Mouse (Mus musculus) heart, embryonic 10.5 days (tissue): ENCODE data around the gene Gprin3. TPM values are rescaled to one million over a fixed set of nuclear protein-coding genes. Genes with fewer than 3 reads are reported as not detected.
A peak's percentile ranks its signal among the peaks of the same experiment; 100 is the strongest.

Experiments
- DNase-seq: peaks from one replicate; pipeline ENCODE4 v3.0.0-alpha.2; 2017; ENCODE audit warnings: low spot score
- H3K27ac ChIP-seq: fragments of 300-500 bp; sonication (generic); 2 replicates; pipeline ENCODE4 v1.5.1; 2016; ENCODE audit warnings: mild to moderate bottlenecking
- H3K27me3 ChIP-seq: fragments of 300-500 bp; sonication (generic); 2 replicates; pipeline ENCODE4 v1.6.1; 2016; ENCODE audit warnings: mild to moderate bottlenecking; ENCODE audit not compliant: poor library complexity, insufficient read depth, severe bottlenecking
- H3K36me3 ChIP-seq: fragments of 300-500 bp; sonication (generic); 2 replicates; pipeline ENCODE4 v1.6.1; 2016; ENCODE audit warnings: mild to moderate bottlenecking, moderate library complexity
- H3K4me1 ChIP-seq: fragments of 300-500 bp; sonication (generic); 2 replicates; pipeline ENCODE4 v1.6.1; 2016; ENCODE audit warnings: mild to moderate bottlenecking
- H3K4me3 ChIP-seq: fragments of 300-500 bp; sonication (generic); 2 replicates; pipeline ENCODE4 v1.5.1; 2016; ENCODE audit warnings: mild to moderate bottlenecking, moderate library complexity
- H3K9me3 ChIP-seq: fragments of 300-500 bp; sonication (generic); 2 replicates; pipeline ENCODE4 v1.6.1; 2016; ENCODE audit warnings: mild to moderate bottlenecking, moderate library complexity
- WGBS: fragments of 180-500 bp; shearing (Covaris S2); methylation state at CpG from one replicate; pipeline ENCODE4 v1.1.7; 2016; 5-methylcytosine and 5-hydroxymethylcytosine counted together
- polyA plus RNA-seq: library from polyadenylated mRNA; unstranded; fragments of >200 nt; fragmentation: Nextera tagmentation; extraction: Ambion mirVana; gene quantifications from 2 replicates; pipeline ENCODE4 v1.2.1, GENCODE M21; 2016

The Gprin3 gene
- polyA plus RNA-seq, 1 experiment from 2014 or later, result 1.8 TPM

DNA sequence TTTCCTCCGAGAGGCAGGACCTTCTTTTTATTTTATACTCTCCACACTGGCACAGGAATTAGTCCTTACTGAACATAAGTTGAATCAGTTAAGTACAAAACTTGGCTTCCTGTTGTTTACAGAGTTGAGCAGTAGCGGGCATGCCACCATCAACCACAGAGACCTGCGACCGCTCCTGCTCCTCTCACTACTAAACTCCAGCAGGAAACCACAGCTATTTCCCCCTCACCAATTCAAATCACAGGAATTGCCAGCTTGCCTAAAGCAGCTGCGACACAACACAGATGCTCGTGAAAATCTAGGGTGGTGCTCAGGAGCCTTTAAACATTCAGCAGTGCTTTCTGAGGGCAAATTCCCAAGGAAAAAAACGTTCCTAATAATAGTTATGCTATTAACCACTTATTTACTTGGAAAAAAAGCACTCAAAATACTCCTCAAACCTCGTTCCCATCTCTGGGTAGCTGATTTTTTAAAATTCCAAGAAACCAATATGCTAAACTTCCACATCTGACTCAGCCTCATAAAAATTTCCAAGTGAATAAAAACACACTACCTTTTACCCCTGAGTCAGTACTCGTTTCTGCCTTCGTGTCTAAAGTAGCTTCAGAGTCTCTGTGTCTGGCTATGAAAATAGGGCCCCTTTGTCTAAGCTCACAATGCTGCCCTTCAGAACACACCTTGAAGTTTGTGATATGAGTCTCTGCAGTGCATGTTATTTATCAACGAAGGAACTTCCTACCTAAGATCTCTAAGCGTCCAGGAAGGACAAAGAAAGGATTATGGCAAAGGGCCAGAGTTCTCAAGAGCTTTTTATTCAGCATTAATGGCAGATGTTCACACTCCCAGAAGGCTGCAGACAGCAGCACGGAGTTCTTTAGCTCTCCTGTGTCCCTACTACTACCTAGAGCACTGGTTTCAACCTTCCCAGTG, 13.4 kb downstream of the Gprin3 start:
- WGBS, result 40% methylated on average over 13 of the region's 13 CpGs
- Histone ChIP-seq H3K9me3 (no peaks in the 10 kb centered on the region), H3K4me1 (0 out of 2 replicates have a peak, but pooled peaks cover 3% of the 10 kb centered on the region), H3K27me3 (no peaks in the 10 kb centered on the region), H3K27ac (peak overlapping the region; percentile 29; the same call in 1 of the 2 replicates), H3K36me3 (no peaks in the 10 kb centered on the region), H3K4me3 (no peak overlapping the region)
- DNase-seq, result no peak

DNA sequence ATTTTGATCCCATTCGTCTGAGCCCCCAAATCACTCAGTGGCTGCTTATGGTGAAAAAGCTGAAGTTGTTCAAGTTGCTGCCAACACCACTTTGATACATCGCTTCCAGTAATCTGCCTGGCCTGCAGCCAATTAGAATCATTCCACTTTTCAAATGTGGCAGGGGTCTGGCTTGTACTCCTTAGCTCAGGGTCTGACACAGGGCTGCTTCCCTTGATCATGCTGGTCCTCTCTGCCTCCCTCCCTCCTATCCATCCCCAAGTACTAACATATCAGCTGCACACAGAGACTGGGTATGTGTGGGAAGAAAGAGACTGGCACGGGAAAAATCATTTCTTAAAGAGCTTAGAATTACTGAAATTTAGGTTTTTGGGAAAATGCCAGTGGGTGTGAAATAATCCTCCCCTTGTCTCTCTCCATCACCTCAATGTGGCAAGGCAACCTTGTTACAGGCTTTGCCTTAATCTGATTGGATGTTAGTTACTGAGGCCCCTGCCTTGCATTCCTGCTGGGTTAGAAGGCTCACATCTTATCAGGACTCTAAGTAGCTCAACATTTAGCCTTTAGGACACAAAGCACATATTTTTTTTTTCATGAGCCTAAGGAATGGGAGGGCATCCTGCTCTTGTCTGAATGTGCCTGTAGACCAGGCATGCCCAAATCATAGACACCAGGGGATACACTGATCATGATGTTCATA, 16.9 kb downstream of the Gprin3 start:
- Histone ChIP-seq H3K4me1 (0 out of 2 replicates have a peak, but pooled peaks cover 3% of the 10 kb centered on the region), H3K36me3 (no peaks in the 10 kb centered on the region), H3K4me3 (no peak overlapping the region), H3K9me3 (no peaks in the 10 kb centered on the region), H3K27ac (no peak overlapping the region), H3K27me3 (no peaks in the 10 kb centered on the region)
- DNase-seq, result no peak
- WGBS, result 55% methylated on average over 3 of the region's 3 CpGs

DNA sequence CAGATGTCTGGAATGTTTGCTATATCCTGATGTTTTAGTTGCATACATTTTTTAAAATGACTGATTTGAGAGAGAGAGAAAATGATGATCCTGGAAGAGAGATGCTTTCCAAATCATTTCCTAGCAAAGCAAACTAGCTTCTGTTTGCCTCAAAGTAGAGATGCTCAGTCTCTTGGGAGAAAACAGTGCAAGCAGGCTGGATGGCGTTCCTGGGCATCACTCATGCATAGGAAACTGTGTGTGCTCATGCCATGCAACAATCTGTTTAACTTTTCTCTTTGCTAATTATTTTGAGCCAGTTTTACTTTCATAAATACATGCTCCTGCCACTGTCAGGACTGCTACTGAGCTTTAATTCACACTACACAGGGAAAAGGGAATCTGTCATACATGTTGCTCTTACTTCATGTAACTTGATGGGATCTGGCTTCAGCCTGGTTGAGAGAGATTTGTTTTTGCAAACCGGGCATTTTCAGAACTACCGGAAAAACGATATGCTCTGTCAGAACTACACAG, 18.6 kb downstream of the Gprin3 start:
- Histone ChIP-seq H3K9me3 (no peaks in the 10 kb centered on the region), H3K36me3 (no peaks in the 10 kb centered on the region), H3K27ac (no peak overlapping the region), H3K27me3 (no peaks in the 10 kb centered on the region), H3K4me1 (0 out of 2 replicates have a peak, but pooled peaks cover 3% of the 10 kb centered on the region), H3K4me3 (no peak overlapping the region)
- no peak for DNase-seq
- 94% methylated on average over 4 of the region's 4 CpGs for WGBS

DNA sequence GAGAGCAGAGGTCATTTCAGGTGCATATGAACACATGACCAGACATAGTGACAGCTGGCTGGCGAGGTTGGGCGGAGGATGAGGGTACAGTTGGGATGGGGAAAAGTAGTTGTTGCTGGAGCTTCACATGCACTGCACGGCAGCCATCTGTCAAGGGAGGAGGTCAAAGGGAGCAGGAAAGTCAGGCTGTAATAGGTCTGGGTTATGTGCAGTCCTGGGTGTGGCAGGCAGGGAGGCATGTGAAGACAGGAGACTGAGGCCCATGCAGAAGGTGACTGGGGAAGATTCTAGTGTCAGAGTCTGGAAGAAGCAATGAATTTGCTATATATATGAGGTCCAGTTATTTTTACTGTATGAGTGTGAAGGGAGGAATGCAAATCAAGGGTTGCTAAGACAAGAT, 35.9 kb downstream of the Gprin3 start:
- no peak for DNase-seq
- Histone ChIP-seq H3K4me1 (no peaks in the 10 kb centered on the region), H3K27ac (no peak overlapping the region), H3K9me3 (no peaks in the 10 kb centered on the region), H3K4me3 (no peak overlapping the region), H3K36me3 (no peaks in the 10 kb centered on the region), H3K27me3 (no peaks in the 10 kb centered on the region)
- WGBS, result 81% methylated on average over 3 of the region's 3 CpGs

DNA sequence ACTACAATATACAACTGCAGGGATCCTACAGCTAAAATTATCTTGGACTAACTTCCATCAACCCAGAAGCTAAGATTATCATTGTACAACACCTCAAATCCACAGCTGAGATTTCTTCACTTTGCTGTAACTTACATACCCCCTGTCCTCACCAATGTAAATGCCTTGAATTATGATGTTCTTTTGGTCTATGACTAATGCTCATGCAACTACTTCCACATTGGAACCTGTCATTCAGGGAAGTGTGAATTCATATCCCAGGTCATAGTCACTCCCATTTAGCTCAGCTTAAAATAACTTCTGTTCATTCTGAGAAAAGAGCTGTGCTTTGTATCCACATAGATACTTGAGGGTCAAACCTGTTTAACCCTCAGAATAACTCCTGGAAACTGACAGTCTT, 60.8 kb downstream of the Gprin3 start:
- H3K27me3 ChIP-seq, result no peaks in the 10 kb centered on the region
- no peak overlapping the region for H3K27ac ChIP-seq
- H3K9me3 ChIP-seq, result no peaks in the 10 kb centered on the region
- no peak for DNase-seq
- H3K4me3 ChIP-seq, result no peak overlapping the region
- H3K4me1 ChIP-seq, result no peaks in the 10 kb centered on the region
- no peaks in the 10 kb centered on the region for H3K36me3 ChIP-seq

DNA sequence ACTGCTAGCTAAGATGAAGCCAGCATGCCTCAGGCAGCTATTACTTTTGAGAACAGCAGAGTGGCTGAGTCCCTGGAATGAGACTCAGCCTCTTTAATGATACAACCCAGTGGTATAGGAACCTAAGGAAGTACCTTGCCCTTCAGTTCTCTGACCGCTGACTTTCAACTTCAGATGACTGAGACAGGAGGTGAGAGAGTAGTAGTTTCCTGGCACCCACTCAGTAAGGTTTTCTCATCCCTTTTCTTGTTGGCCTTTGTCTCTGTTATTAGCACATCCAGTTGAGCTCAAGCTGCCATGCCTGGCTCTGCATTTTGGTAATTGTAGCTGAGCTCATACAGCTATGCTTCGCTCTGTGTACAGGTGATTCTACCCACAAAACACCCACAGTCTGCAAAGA, 62.8 kb downstream of the Gprin3 start:
- Histone ChIP-seq H3K4me1 (no peaks in the 10 kb centered on the region), H3K4me3 (no peak overlapping the region), H3K27ac (no peak overlapping the region), H3K36me3 (no peaks in the 10 kb centered on the region), H3K9me3 (no peaks in the 10 kb centered on the region), H3K27me3 (no peaks in the 10 kb centered on the region)
- WGBS, result 89% methylated on average over 2 of the region's 2 CpGs
- no peak for DNase-seq

DNA sequence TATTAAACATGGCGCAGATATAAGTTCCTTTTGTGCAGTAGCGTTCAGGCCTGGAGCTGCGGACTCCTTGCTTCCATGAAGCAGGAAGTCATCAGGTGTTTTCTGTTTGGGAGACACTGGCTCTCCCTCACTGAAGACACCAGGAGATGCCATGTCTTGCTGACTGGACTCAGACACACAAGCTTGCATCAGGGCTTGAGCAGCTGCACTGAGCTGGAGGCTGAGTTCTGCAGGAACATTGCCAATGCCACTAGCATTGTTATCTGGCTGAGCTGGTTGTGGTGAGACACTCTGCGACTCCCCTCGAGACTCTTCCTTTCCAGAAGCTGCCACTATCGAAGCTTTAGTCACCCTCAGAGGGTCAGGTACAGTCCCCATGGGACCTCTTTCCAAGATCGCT, 71.2 kb downstream of the Gprin3 start:
- Histone ChIP-seq H3K36me3 (no peaks in the 10 kb centered on the region), H3K9me3 (no peaks in the 10 kb centered on the region), H3K4me3 (no peak overlapping the region), H3K27me3 (no peaks in the 10 kb centered on the region), H3K4me1 (no peaks in the 10 kb centered on the region), H3K27ac (no peak overlapping the region)
- WGBS, result 85% methylated on average over 7 of the region's 7 CpGs
- no peak for DNase-seq

DNA sequence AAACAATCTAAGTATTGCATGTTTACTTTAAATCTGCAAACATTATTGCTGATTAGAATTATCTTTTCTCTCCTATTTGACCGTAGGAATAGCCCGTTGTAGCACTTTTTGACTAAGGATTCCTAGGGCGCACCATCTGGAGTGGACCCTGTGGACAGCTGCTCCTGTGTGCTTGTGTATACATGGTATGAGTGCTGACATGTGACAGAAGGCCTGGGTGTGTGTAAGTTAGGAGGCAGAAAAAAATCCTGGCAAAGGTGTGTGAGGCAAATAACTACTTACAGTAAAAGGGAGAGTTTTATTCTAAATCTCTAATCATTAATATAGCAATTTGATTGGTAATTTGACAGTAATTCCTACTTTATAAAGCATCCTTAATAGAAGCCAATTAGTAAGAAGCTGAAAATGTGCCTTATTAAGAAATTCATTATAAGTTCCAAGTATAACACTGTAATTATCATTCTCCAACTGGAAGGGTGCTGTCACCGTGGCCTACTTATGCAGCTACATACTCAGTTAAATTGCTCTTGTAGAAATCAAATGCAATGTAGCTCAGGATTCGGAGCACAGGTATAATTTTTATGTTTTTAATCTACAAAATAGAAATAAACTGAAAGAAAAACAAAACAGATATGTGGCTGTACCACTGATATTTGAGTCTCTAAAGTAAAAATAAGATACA, 74.8 kb downstream of the Gprin3 start:
- Histone ChIP-seq H3K27ac (no peak overlapping the region), H3K27me3 (no peaks in the 10 kb centered on the region), H3K4me3 (no peak overlapping the region), H3K36me3 (no peaks in the 10 kb centered on the region), H3K4me1 (no peaks in the 10 kb centered on the region), H3K9me3 (no peaks in the 10 kb centered on the region)
- WGBS, result 85% methylated on average over 5 of the region's 5 CpGs
- no peak for DNase-seq

DNA sequence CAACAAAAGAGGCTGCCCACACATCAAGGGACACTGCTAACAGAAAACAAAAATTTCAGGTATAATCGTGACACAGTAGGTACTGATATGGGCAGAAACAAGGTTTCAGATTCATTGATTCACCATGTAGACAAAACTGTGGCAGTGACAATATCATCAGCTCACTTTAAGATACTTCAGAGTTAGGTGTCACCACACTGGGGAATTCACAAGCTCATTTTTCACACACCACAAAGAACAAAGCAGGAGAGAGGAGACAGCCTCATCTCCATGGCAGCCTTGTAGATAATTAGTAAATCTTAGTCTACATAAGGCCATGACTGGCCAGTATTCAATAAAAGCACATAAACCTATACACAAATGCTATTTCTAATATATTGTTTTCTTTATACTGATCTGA, 77.4 kb downstream of the Gprin3 start:
- no peaks in the 10 kb centered on the region for H3K27me3 ChIP-seq
- H3K36me3 ChIP-seq, result no peaks in the 10 kb centered on the region
- H3K27ac ChIP-seq, result no peak overlapping the region
- H3K9me3 ChIP-seq, result no peaks in the 10 kb centered on the region
- no peaks in the 10 kb centered on the region for H3K4me1 ChIP-seq
- DNase-seq, result no peak
- 62% methylated on average over 1 of the region's 1 CpGs for WGBS
- H3K4me3 ChIP-seq, result no peak overlapping the region

DNA sequence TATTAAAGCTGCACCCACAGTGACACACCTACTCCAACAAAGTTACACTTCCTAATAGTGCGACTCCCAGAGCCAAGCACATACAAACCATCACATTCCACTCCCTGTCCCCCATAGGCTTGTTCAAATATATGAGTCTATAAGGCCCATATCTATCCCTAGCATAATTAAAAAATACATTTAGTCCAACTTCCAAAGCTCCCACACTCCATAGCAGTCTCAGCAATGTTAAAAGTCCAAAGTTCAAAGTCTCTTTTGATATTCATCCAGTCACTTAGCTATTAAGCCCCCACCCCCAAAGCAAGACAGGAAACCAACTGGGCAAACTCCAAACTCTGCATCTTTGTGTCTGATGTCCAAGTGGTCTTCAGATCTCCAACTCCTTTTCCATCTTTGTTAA, 84.9 kb downstream of the Gprin3 start:
- Histone ChIP-seq H3K4me1 (no peaks in the 10 kb centered on the region), H3K27ac (no peak overlapping the region), H3K4me3 (no peak overlapping the region), H3K9me3 (no peaks in the 10 kb centered on the region), H3K36me3 (no peaks in the 10 kb centered on the region), H3K27me3 (no peaks in the 10 kb centered on the region)
- DNase-seq, result no peak
- WGBS, result 80% methylated on average over 1 of the region's 1 CpGs

DNA sequence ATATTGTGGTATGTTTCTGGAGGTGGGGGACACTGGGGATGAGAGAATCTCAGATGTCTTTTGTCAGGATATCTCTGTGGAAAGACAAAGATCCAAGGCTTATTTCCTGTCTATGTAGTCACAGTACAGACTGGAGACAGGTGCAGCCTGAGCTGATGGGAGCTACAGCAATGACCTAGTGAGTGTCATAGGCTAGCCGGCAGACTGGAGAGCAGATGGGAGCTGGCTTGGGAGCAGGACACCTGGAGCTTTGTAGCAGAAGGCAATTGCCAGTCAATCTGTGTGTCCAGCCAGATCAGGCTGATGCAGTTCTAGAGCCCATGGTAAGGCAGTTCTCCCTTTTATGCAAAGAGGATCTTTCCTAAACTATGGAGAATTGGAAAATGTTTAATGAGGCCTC, 97.8 kb downstream of the Gprin3 start:
- Histone ChIP-seq H3K27ac (no peak overlapping the region), H3K9me3 (no peaks in the 10 kb centered on the region), H3K4me1 (no peaks in the 10 kb centered on the region), H3K4me3 (no peak overlapping the region), H3K36me3 (no peaks in the 10 kb centered on the region), H3K27me3 (no peaks in the 10 kb centered on the region)
- WGBS, result 75% methylated on average over 1 of the region's 1 CpGs
- DNase-seq, result no peak

DNA sequence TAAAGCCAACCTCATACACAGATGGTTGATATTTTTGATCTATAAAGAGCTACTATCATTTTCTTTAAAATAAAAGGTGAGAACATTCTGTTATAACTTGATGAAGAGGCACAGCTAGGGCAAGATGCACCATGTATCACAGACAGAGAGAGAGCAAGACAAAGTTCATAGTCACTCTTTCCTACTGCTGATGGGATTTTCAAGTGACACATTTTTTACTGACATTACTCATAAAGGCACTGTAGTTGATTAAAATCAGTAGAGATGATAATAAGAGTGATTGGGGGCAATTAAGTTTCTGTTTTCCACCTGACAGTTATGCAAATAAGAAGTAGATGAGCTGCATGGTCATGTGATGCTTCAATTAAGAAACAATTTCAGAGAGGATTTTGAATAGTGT, 110.2 kb downstream of the Gprin3 start:
- H3K36me3 ChIP-seq, result no peaks in the 10 kb centered on the region
- H3K4me3 ChIP-seq, result no peak overlapping the region
- H3K9me3 ChIP-seq, result no peaks in the 10 kb centered on the region
- no peak for DNase-seq
- no peaks in the 10 kb centered on the region for H3K27me3 ChIP-seq
- no peaks in the 10 kb centered on the region for H3K4me1 ChIP-seq
- no peak overlapping the region for H3K27ac ChIP-seq

DNA sequence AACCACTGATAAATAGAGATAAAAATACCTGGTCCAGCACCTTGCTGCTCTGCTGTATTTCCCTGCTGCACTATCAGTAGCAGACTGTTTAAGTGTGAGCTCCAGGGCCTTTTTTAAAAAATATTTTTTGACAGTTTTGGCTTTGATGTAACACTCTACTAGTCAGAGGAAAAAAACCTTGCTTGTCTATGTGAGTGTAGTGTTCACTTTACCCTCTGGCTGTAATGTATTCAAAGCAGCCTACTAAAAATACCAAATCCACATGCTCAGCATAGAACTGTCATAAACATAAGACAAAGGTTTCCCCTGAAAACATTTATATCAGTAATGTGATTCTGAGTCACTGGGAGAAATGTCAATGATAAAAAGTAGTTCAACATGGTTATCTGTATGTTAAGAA, 111.0 kb downstream of the Gprin3 start:
- Histone ChIP-seq H3K9me3 (no peaks in the 10 kb centered on the region), H3K4me3 (no peak overlapping the region), H3K27me3 (no peaks in the 10 kb centered on the region), H3K36me3 (no peaks in the 10 kb centered on the region), H3K4me1 (no peaks in the 10 kb centered on the region), H3K27ac (no peak overlapping the region)
- no peak for DNase-seq
